Mouse (Mus musculus) layer of hippocampus, postnatal 25 days (tissue): ENCODE measurements around the gene Gtpbp4. TPM values are rescaled to one million over a fixed set of nuclear protein-coding genes. Genes with fewer than 3 reads are reported as not detected.
"Not testable (repeated sequence)": the region's sequence is repeated elsewhere in the genome, so short reads cannot be mapped to it uniquely, and the experiment has no call there.

Experiments
- DNase-seq, 2 experiments: peaks; one replicate each; pipeline ENCODE4 v3.0.0; 2022; ENCODE audit warnings: mixed read lengths in 2 of 2, low spot score in 1 of 2; ENCODE audit errors: extremely low spot score in 1 of 2
- total RNA-seq, 2 experiments: library from RNA; stranded (reverse); gene quantifications; 2 replicates each; pipeline ENCODE4 v1.2.3; 2021

Gtpbp4 gene
- total RNA-seq, 2 experiments from 2014 or later: 39.1 to 39.3 TPM

DNA sequence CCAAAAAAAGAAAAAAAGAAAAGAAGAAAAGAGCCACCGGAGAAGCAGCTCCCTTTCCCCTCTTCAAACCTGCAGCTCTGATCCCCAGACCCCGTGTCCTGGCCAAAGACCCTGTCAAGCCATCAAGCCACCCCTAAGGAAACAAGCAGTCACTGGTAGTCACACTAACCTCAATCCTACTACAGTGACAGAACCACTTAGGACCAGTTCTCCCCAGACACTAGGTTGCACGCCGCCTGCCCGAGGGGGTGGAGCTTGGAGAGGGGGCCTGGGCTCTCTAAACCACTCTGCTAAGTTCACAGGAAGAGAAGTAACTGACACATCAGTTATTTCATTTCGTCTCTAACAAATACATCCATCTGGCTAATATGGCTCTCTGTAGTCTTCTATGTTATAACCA lies 3.7 kb downstream of the Gtpbp4 start:
- no peak for DNase-seq

DNA sequence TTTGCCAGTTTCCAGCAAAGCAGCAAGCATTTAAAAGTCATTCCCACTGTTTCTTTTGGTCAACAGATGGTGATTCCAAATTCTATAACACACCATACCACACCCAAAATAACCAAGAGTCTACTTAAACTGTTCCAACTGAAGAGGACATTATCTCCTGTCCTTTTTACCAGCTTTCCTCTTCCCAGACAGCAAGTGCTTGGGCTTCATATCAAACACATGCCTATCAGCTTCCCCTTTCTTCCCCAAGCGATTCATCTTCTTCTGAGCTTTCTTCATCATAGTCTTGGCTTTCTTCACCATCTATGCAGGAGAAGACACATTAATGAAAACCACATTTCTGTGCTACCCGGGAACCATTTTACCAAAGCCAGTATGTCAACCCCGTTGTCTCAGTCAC lies 22.9 kb downstream of the Gtpbp4 start:
- no peak for DNase-seq

DNA sequence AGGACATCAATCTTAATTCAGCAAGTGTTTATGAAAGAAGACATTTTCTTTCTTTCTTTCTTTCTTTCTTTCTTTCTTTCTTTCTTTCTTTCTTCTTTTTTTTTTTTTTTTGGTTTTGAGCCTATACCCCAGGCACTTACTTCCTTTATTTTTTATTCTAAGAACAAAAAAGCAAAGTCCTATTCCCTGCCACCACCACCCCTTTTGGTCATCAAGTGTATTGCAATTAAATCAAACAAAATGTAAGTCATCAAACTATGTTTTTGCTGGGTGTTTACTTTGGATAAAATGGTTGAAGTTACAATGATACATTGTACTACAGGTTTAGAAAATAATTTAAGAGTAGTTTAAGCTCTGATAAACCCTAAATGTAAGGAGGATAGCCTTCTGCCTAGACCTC lies 23.5 kb downstream of the Gtpbp4 start:
- DNase-seq: no peak

DNA sequence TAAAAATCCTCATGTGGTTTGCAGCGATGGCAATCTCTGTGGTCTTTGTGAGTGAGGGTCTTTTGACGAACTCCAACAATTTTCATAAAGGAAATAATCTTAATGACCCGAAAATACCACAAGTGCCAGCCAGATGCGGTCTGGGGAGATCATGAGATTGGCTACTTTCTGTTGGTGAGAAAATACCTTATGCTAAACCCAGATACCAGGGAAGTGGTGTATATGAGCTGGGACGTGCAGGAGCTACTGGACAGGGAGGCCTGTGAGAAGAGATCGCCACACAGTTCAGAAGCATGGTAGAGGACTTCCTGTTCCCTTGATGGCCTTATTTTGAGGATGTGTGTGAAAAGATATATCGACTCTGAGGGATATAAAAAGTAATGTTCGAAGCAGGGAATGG lies 28.1 kb downstream of the Gtpbp4 start:
- DNase-seq: no peak

DNA sequence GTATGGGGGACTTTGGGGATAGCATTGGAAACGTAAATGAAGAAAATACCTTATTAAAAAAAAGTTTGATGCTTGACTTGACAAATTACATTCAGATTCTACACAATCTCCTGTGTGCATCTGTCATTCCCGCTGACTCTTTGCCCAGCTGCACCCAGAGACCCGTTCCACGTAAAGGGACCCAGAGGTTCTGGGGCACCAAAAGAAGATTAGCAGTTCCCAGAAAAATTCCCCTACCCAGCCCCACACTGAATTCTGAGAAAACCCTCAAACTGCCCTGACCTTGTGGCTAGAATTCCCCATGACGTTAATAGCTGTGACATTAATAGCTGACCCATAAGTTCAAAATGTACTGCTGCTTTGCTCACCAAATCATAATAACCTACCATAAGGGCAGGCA lies 30.7 kb downstream of the Gtpbp4 start:
- no peak for DNase-seq

DNA sequence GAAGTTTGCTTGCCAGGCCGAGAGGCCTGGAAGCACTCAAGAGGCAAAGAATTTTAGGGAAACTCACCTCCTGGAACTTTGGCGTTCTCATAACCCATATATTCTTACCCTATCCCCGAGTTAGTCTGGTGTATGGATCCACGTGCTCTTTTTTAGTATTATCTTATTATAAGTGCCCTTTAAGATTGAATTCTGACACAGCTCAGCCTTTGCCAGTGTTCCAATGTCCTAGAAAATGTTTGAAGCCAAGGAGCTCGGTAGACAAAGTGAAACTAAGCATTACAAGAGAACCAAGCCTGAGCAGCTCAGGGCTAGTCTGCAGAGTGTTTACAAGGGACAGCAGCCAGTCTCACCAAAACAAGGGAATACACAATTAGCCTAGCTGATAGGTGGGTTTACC lies 33.6 kb downstream of the Gtpbp4 start:
- DNase-seq: not testable (repeated sequence)

DNA sequence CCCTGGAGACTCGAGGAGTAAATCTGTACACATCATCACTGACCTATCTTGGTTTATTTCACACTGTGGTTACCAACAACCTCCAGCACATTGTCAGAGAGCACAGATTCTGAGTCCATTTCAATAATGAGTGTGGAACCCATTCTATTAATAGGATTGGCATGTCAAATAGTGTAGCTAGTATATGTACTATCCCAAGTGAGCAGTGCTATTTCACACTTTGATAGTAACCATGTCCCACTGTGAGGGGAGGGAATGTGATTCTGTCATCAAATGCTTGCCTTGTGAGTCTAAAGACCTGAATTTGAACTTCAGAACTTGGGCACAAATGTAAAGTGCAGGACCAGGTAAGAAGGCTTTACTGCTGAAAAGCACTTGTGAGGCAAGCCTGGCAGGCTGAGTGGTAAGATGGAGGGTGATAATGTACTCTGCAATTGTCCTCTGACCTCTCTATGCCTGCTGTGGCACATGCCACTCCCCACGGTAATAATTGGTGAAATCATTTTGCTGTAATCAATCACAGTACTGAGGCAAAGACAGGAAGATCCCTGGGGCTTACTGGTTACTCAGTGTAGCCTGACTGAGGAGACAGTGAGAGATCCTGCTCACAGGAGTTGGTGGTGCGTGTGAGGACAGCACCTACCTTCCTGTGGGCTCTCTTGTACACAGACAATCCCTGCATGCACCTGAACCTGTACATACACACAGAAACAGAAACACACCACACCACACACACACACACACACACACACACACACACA lies 34.6 kb downstream of the Gtpbp4 start:
- not testable (repeated sequence) for DNase-seq

DNA sequence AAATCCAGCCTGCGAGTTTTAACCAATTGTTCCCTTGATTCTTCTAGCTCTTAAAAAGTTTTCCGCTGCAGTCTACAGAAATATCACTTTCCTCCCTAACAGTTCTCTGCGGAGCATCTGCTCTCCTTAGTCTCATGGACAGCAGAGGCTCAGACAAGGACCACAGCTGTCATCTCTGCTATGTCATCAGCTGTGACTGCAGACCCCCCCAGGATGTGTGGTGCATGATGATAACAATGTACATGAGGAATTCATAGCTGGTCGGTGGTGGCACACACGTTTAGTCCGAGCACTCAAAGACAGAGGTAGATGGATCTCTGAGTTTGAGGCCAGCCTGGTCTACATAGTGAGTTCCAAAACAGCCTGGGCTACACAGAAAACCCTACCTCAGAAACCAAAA lies 36.3 kb downstream of the Gtpbp4 start:
- not testable (repeated sequence) for DNase-seq

DNA sequence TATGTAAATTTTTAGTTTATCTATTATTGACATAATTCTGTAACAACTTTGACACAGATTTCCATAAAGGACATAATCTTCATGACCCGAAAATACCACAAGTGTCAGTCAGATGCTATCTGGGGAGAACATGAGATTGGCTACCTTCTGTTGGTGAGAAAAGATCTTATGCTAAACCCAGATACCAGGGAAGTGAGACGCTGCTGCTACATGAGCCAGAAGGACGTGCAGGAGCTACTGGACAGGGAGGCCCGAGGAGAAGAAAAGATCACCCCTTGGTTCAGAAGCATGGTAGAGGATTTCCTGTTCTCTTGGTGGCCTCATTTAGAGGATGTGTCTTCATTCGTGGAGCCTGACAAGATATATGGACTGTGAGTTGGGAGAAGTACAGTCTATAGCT lies 36.8 kb downstream of the Gtpbp4 start:
- DNase-seq: not testable (repeated sequence)

DNA sequence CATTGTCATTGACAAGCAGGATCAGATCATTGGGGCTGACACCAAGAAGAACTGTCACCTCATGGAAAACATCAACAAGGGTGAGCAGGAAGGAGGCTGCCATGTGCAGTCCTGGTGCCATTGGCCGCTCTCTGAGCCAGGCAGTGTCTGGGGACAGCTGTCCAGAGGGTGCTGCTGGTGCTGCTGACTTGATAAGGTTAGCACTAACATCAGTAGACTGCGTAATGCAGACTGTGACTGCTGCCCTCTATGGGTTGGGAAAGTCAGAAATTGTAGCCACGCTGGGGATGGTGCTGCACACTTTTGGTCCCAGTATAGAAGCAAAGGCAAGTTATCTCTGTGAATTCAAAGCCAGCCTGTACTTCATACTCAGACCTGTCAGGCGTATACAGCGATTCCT lies 39.0 kb downstream of the Gtpbp4 start:
- DNase-seq: not testable (repeated sequence)

DNA sequence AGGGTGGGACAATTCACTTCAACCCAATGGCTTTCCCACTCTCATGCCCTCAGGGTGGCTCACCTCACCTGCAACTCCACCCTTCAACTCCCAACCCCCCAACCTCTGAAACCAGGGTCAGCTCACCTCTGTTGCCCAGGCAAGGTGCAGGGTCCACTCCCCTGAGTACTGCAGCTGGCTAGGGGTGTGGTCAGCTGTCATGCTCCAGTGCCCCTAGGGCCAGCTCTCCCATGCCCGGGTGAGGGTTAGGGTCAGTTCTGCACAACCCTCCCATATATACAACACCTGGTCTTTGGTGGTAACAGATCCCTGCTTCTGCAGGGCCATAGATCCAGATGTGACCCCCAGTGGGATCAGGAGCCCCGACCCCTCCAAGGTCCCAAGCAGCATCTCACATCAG lies 40.8 kb downstream of the Gtpbp4 start:
- DNase-seq: not testable (repeated sequence)

DNA sequence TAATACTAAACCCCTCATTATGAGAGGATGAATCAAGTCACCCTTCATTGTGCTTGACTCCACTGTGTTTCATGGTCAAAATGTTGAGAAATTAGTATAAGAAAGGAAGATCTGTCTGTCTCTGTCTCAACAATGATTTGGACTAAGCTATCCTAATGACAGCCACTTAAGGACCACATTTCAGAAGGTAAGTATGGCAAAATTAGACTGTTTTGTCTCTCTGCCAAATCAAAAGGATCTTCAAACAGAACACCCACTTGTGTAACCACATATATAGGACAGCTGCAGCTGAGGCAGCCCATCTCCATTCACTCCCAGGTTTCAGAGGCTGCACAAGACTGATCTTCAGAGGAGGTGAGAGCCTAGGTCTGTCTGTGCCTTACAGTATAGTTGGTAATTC lies 43.3 kb downstream of the Gtpbp4 start, which contains the start of gene Idi2:
Gene Idi2 (plus strand): TSS at position 301 of the 400 bp plus-strand sequence.
- not testable (repeated sequence) for DNase-seq

DNA sequence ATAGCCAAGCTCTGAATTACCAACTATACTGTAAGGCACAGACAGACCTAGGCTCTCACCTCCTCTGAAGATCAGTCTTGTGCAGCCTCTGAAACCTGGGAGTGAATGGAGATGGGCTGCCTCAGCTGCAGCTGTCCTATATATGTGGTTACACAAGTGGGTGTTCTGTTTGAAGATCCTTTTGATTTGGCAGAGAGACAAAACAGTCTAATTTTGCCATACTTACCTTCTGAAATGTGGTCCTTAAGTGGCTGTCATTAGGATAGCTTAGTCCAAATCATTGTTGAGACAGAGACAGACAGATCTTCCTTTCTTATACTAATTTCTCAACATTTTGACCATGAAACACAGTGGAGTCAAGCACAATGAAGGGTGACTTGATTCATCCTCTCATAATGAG lies 47.8 kb downstream of the Gtpbp4 start, which contains the start of gene Gm9745:
Gene Gm9745 (minus strand): TSS at position 101 of the 400 bp plus-strand sequence.
- not testable (repeated sequence) for DNase-seq

DNA sequence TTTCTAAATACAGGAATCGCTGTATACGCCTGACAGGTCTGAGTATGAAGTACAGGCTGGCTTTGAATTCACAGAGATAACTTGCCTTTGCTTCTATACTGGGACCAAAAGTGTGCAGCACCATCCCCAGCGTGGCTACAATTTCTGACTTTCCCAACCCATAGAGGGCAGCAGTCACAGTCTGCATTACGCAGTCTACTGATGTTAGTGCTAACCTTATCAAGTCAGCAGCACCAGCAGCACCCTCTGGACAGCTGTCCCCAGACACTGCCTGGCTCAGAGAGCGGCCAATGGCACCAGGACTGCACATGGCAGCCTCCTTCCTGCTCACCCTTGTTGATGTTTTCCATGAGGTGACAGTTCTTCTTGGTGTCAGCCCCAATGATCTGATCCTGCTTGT lies 52.1 kb downstream of the Gtpbp4 start:
- not testable (repeated sequence) for DNase-seq

DNA sequence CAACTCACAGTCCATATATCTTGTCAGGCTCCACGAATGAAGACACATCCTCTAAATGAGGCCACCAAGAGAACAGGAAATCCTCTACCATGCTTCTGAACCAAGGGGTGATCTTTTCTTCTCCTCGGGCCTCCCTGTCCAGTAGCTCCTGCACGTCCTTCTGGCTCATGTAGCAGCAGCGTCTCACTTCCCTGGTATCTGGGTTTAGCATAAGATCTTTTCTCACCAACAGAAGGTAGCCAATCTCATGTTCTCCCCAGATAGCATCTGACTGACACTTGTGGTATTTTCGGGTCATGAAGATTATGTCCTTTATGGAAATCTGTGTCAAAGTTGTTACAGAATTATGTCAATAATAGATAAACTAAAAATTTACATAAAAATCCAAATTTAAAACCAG lies 54.2 kb downstream of the Gtpbp4 start:
- not testable (repeated sequence) for DNase-seq

DNA sequence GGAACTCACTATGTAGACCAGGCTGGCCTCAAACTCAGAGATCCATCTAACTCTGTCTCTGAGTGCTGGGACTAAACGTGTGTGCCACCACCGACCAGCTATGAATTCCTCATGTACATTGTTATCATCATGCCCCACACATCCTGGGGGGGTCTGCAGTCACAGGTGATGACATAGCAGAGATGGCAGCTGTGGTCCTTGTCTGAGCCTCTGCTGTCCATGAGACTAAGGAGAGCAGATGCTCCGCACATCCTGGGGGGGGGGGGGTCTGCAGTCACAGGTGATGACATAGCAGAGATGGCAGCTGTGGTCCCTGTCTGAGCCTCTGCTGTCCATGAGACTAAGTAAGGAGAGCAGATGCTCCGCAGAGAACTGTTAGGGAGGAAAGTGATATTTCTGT lies 54.8 kb downstream of the Gtpbp4 start:
- DNase-seq: not testable (repeated sequence)

DNA sequence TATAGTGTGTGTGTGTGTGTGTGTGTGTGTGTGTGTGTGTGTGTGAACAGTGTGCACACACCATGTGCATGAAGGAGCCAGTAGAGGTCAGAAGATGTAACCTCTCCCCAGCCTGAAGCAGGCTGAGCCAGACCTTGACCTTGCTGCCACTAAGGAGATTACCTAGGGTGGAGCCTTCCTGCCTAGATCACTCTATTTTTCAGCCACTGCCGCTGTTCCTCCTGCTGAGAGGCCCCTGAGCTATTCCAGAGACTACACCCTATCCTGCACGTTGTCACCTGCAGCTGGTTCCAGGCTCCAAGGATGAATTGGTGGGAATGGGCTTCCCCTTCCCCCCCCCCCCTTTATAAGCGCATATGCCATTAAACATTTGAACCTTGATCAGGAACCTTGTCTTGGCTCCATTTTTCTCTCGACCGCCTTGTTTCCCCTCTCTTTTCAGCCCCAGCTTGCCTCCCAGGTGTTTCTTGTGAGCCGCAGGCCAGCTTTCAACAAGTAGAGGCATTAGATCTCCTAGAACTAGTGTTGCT lies 58.2 kb downstream of the Gtpbp4 start:
- not testable (repeated sequence) for DNase-seq

DNA sequence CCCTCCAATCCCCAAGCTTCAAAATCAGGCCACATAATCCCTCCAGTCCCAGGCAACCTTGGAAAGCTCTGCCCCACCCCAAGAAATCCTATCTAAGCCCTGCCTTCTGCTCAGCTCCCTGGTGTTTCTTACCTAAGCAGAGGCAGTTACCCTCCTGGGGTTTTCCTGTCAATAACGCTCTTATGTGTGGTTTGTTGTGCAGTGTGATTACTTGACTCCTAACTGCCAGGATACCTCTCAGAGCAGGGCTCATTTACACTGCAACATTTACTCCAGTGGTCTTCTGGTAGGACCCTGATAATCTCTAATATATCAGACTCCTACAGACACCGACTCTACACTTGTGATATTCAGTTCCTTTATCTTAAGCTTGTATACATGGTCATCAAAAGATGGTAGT lies 62.4 kb downstream of the Gtpbp4 start:
- no peak for DNase-seq
